Mouse (Mus musculus): ENCODE measurements around the gene Ly75. TPM values are rescaled to one million over a fixed set of nuclear protein-coding genes. Genes with fewer than 3 reads are reported as not detected.

Ly75 gene
- polyA plus RNA-seq, 1 experiment from 2014 or later: 1.1 TPM

GRCm38 (mm10) chr2:60369454-60369853 lies 13.6 kb downstream of the Ly75 start:
- Histone ChIP-seq H3K27me3 (replicated peaks) (no peaks in the 10 kb centered on the region), H3K4me1 (no peaks in the 10 kb centered on the region), H3K9ac (replicated peaks) (no peak overlapping the region), H3K9me3 (replicated peaks) (no peaks in the 10 kb centered on the region), H3K27ac (replicated peaks) (no peak overlapping the region), H3K4me2 (no peak overlapping the region), H3K36me3 (no peaks in the 10 kb centered on the region), H3K4me3 (replicated peaks) (no peak overlapping the region)
- 94% methylated on average over 4 of the region's 4 CpGs for WGBS
- ATAC-seq (ENCODE audit: low FRiP score): no peak

- Histone ChIP-seq H3K4me1 (no peaks in the 10 kb centered on the region), H3K9me3 (replicated peaks) (no peaks in the 10 kb centered on the region), H3K36me3 (no peaks in the 10 kb centered on the region), H3K9ac (replicated peaks) (no peak overlapping the region), H3K4me2 (no peak overlapping the region), H3K4me3 (replicated peaks) (no peak overlapping the region), H3K27ac (replicated peaks) (no peak overlapping the region), H3K27me3 (replicated peaks) (no peaks in the 10 kb centered on the region)
- 86% methylated on average over 7 of the region's 7 CpGs for whole genome bisulfite sequencing
- no peak for ATAC-seq (ENCODE audit: low FRiP score)
These were observed 15.2 kb downstream of the Ly75 start for GRCm38 (mm10) chr2:60367871-60368270.

- no peak for ATAC-seq (ENCODE audit: low FRiP score)
- Histone ChIP-seq H3K9ac (replicated peaks) (no peak overlapping the region), H3K27me3 (replicated peaks) (no peaks in the 10 kb centered on the region), H3K9me3 (replicated peaks) (no peaks in the 10 kb centered on the region), H3K4me2 (no peak overlapping the region), H3K4me1 (no peaks in the 10 kb centered on the region), H3K4me3 (replicated peaks) (no peak overlapping the region), H3K36me3 (no peaks in the 10 kb centered on the region), H3K27ac (replicated peaks) (no peak overlapping the region)
- WGBS: 93% methylated on average over 2 of the region's 2 CpGs
These were observed 15.9 kb downstream of the Ly75 start for GRCm38 (mm10) chr2:60367204-60367603.

- no peaks in the 10 kb centered on the region for H3K4me1 ChIP-seq
- H3K27me3 ChIP-seq (replicated peaks): no peaks in the 10 kb centered on the region
- 88% methylated on average over 5 of the region's 5 CpGs for WGBS
- H3K4me2 ChIP-seq: no peak overlapping the region
- no peak overlapping the region for H3K27ac ChIP-seq (replicated peaks)
- H3K9me3 ChIP-seq (replicated peaks): no peaks in the 10 kb centered on the region
- H3K36me3 ChIP-seq: no peaks in the 10 kb centered on the region
- H3K9ac ChIP-seq (replicated peaks): no peak overlapping the region
- no peak overlapping the region for H3K4me3 ChIP-seq (replicated peaks)
- no peak for ATAC-seq (ENCODE audit: low FRiP score)
These were observed 17.1 kb downstream of the Ly75 start for GRCm38 (mm10) chr2:60365820-60366610.

GRCm38 (mm10) chr2:60365138-60365775 lies 17.8 kb downstream of the Ly75 start:
- H3K4me1 ChIP-seq: no peaks in the 10 kb centered on the region
- 71% methylated on average over 7 of the region's 7 CpGs for WGBS
- no peaks in the 10 kb centered on the region for H3K9me3 ChIP-seq (replicated peaks)
- H3K27ac ChIP-seq (replicated peaks): no peak overlapping the region
- no peak overlapping the region for H3K4me3 ChIP-seq (replicated peaks)
- no peak for ATAC-seq (ENCODE audit: low FRiP score)
- H3K4me2 ChIP-seq: no peak overlapping the region
- H3K27me3 ChIP-seq (replicated peaks): no peaks in the 10 kb centered on the region
- H3K36me3 ChIP-seq: no peaks in the 10 kb centered on the region
- H3K9ac ChIP-seq (replicated peaks): no peak overlapping the region

GRCm38 (mm10) chr2:60362146-60362545 lies 21.0 kb downstream of the Ly75 start:
- H3K36me3 ChIP-seq: no peaks in the 10 kb centered on the region
- no peak overlapping the region for H3K27ac ChIP-seq (replicated peaks)
- H3K9me3 ChIP-seq (replicated peaks): no peaks in the 10 kb centered on the region
- WGBS: 93% methylated on average over 6 of the region's 6 CpGs
- no peaks in the 10 kb centered on the region for H3K27me3 ChIP-seq (replicated peaks)
- H3K4me3 ChIP-seq (replicated peaks): no peak overlapping the region
- no peak overlapping the region for H3K4me2 ChIP-seq
- no peak for ATAC-seq (ENCODE audit: low FRiP score)
- H3K4me1 ChIP-seq: no peaks in the 10 kb centered on the region
- no peak overlapping the region for H3K9ac ChIP-seq (replicated peaks)

- no peak overlapping the region for H3K4me2 ChIP-seq
- H3K36me3 ChIP-seq: no peaks in the 10 kb centered on the region
- no peak overlapping the region for H3K27ac ChIP-seq (replicated peaks)
- no peak overlapping the region for H3K4me3 ChIP-seq (replicated peaks)
- ATAC-seq (ENCODE audit: low FRiP score): no peak
- no peaks in the 10 kb centered on the region for H3K27me3 ChIP-seq (replicated peaks)
- no peaks in the 10 kb centered on the region for H3K4me1 ChIP-seq
- WGBS: 97% methylated on average over 3 of the region's 3 CpGs
- H3K9me3 ChIP-seq (replicated peaks): no peaks in the 10 kb centered on the region
- no peak overlapping the region for H3K9ac ChIP-seq (replicated peaks)
These were observed 23.3 kb downstream of the Ly75 start for GRCm38 (mm10) chr2:60359796-60360195.

GRCm38 (mm10) chr2:60355388-60355683 lies 27.8 kb downstream of the Ly75 start:
- Histone ChIP-seq H3K4me2 (peak overlapping the region; percentile 32), H3K4me1 (no peaks in the 10 kb centered on the region), H3K4me3 (replicated peaks) (peak overlapping the region; percentile 17; the same call in 1 of the 2 replicates), H3K27ac (replicated peaks) (no peak overlapping the region), H3K27me3 (replicated peaks) (no peaks in the 10 kb centered on the region), H3K9me3 (replicated peaks) (no peaks in the 10 kb centered on the region), H3K9ac (replicated peaks) (no peak overlapping the region), H3K36me3 (no peaks in the 10 kb centered on the region)
- 23% methylated on average over 3 of the region's 3 CpGs for WGBS
- 0 out of 2 replicates have a peak, but pooled peaks have one; percentile 28 for ATAC-seq (ENCODE audit: low FRiP score)

- peak overlapping the region; percentile 17; the same call in 1 of the 2 replicates for H3K4me3 ChIP-seq (replicated peaks)
- WGBS: 42% methylated on average over 18 of the region's 18 CpGs
- H3K9me3 ChIP-seq (replicated peaks): no peaks in the 10 kb centered on the region
- H3K4me2 ChIP-seq: peak overlapping the region; percentile 32
- H3K27ac ChIP-seq (replicated peaks): 0 out of 2 replicates have a peak overlapping the region, but pooled peaks have one; percentile 28
- no peak; the same call in 1 of the 2 replicates for ATAC-seq (ENCODE audit: low FRiP score)
- no peaks in the 10 kb centered on the region for H3K36me3 ChIP-seq
- no peaks in the 10 kb centered on the region for H3K4me1 ChIP-seq
- H3K27me3 ChIP-seq (replicated peaks): peaks cover 2% of the 10 kb centered on the region; the same call in 1 of the 2 replicates
- no peak overlapping the region for H3K9ac ChIP-seq (replicated peaks)
These were observed 28.3 kb downstream of the Ly75 start for GRCm38 (mm10) chr2:60354541-60355387.

- peaks cover 12% of the 10 kb centered on the region for H3K27me3 ChIP-seq (replicated peaks)
- WGBS: 88% methylated on average over 5 of the region's 5 CpGs
- H3K9me3 ChIP-seq (replicated peaks): no peaks in the 10 kb centered on the region
These were observed 30.8 kb downstream of the Ly75 start for GRCm38 (mm10) chr2:60352296-60352695.

GRCm38 (mm10) chr2:60351781-60352180 lies 31.3 kb downstream of the Ly75 start:
- Histone ChIP-seq H3K4me3 (replicated peaks) (no peak overlapping the region), H3K4me1 (no peaks in the 10 kb centered on the region), H3K9ac (replicated peaks) (no peak overlapping the region), H3K9me3 (replicated peaks) (no peaks in the 10 kb centered on the region), H3K27ac (replicated peaks) (no peak overlapping the region), H3K4me2 (no peak overlapping the region), H3K27me3 (replicated peaks) (peaks cover 12% of the 10 kb centered on the region), H3K36me3 (no peaks in the 10 kb centered on the region)
- 74% methylated on average over 8 of the region's 8 CpGs for WGBS
- no peak for ATAC-seq (ENCODE audit: low FRiP score)

More at GRCm38 (mm10) chr2:60352296-60352695, 30.8 kb downstream of the Ly75 start:
- Histone ChIP-seq H3K27ac (replicated peaks) (no peak overlapping the region), H3K36me3 (no peaks in the 10 kb centered on the region), H3K4me1 (no peaks in the 10 kb centered on the region), H3K4me3 (replicated peaks) (no peak overlapping the region), H3K9ac (replicated peaks) (no peak overlapping the region), H3K4me2 (no peak overlapping the region)
- no peak for ATAC-seq (ENCODE audit: low FRiP score)

Measured in neural tube, embryonic 15.5 days (tissue).